Mouse (Mus musculus): ENCODE results near the gene Vmn1r220. TPM values are rescaled to one million over a fixed set of nuclear protein-coding genes. Genes with fewer than 3 reads are reported as not detected.

The Vmn1r220 gene
- polyA plus RNA-seq, 1 experiment = not detected

DNA sequence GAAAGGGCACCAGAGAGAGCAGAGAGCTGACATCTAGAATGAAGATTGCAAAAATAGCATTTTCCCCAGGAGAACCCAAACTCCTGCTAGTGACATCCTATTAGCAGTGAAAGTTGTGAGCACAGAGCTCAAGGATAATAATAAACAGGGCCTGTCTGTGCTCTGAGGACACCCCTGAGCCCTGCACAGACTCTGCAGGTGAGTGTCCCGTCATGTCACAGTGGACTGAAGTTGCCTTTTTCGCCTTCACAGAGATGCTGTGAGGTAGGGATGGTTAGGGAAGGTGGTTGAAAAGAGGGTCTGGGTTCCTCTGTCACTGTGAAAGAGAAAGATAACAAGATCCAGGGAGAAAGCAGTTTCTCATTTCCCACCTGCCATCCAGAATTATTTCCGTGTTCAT is 54.7 kb downstream of the Vmn1r220 start, which contains the start of gene Vmn1r218:
Vmn1r218 (plus strand) TSS at position 57 of the 400 bp plus-strand sequence.
- no peak within 1 kb of the TSS for H3K4me3 ChIP-seq (replicated peaks; ENCODE audit: control insufficient read depth, low read depth, low read length)
- no peak within 1 kb of the TSS for H3K27ac ChIP-seq (ENCODE audit: control insufficient read depth, insufficient read depth, low read depth, low read length, poor library complexity)
- 62% methylated on average over 3 of the region's 3 CpGs for WGBS
- H3K4me1 ChIP-seq (ENCODE audit: control insufficient read depth, insufficient read depth, low read length) = no peaks in the 10 kb centered on the region
- TF ChIP-seq CTCF (IDR thresholded peaks at IDR 0.05; ENCODE audit: control insufficient read depth, insufficient read depth, low read length) (no peak), POLR2A (IDR thresholded peaks at IDR 0.05; ENCODE audit: borderline replicate concordance, control insufficient read depth, low read depth, low read length) (no peak)

Other genes with a start within 250 kb of the Vmn1r220 start
- gene Vmn1r213, start 180.3 kb downstream of the Vmn1r220 start, polyA plus RNA-seq (2011; ENCODE audit: insufficient read depth, insufficient read length, low replicate concordance, missing spikeins) = not detected in 2 replicates
- not detected in 2 replicates for gene Vmn1r214, start 157.6 kb downstream of the Vmn1r220 start, polyA plus RNA-seq (2011; ENCODE audit: insufficient read depth, insufficient read length, low replicate concordance, missing spikeins)
- gene Vmn1r215, start 120.0 kb downstream of the Vmn1r220 start, polyA plus RNA-seq (2011; ENCODE audit: insufficient read depth, insufficient read length, low replicate concordance, missing spikeins) = not detected in 2 replicates
- gene Vmn1r217, start 69.7 kb downstream of the Vmn1r220 start, polyA plus RNA-seq (2011; ENCODE audit: insufficient read depth, insufficient read length, low replicate concordance, missing spikeins) = not detected in 2 replicates
- gene Vmn1r218, start 54.8 kb downstream of the Vmn1r220 start, polyA plus RNA-seq (2011; ENCODE audit: insufficient read depth, insufficient read length, low replicate concordance, missing spikeins) = 0.22 TPM in 1 of 2 replicates, not detected in the other
- not detected in 2 replicates for gene Vmn1r219, start 28.7 kb downstream of the Vmn1r220 start, polyA plus RNA-seq (2011; ENCODE audit: insufficient read depth, insufficient read length, low replicate concordance, missing spikeins)
- not detected in 2 replicates for gene Vmn1r221, start 26.2 kb upstream of the Vmn1r220 start, polyA plus RNA-seq (2011; ENCODE audit: insufficient read depth, insufficient read length, low replicate concordance, missing spikeins)
- not detected in 2 replicates for gene Vmn1r222, start 48.0 kb upstream of the Vmn1r220 start, polyA plus RNA-seq (2011; ENCODE audit: insufficient read depth, insufficient read length, low replicate concordance, missing spikeins)
- not detected in 2 replicates for gene Vmn1r223, start 59.2 kb upstream of the Vmn1r220 start, polyA plus RNA-seq (2011; ENCODE audit: insufficient read depth, insufficient read length, low replicate concordance, missing spikeins)
- 4.2 and 6.1 TPM in 2 replicates for gene Zfp322a, start 181.2 kb upstream of the Vmn1r220 start, polyA plus RNA-seq (2011; ENCODE audit: insufficient read depth, insufficient read length, low replicate concordance, missing spikeins)
- gene Abt1, start 235.9 kb upstream of the Vmn1r220 start, polyA plus RNA-seq (2011; ENCODE audit: insufficient read depth, insufficient read length, low replicate concordance, missing spikeins) = 8.5 and 10.4 TPM in 2 replicates